Mouse (Mus musculus) liver, embryonic 14.5 days (tissue): ENCODE results near the gene Klra6.

Experiments used
- CTCF ChIP-seq: IDR thresholded peaks from 2 replicates; pipeline ENCODE4 v1.5.1; 2016; ENCODE audit warnings: antibody characterized with exemption, low read depth, control low read depth
- EP300 ChIP-seq: IDR thresholded peaks from 2 replicates; pipeline ENCODE4 v1.6.1; 2016; ENCODE audit warnings: antibody characterized with exemption, low read depth

DNA sequence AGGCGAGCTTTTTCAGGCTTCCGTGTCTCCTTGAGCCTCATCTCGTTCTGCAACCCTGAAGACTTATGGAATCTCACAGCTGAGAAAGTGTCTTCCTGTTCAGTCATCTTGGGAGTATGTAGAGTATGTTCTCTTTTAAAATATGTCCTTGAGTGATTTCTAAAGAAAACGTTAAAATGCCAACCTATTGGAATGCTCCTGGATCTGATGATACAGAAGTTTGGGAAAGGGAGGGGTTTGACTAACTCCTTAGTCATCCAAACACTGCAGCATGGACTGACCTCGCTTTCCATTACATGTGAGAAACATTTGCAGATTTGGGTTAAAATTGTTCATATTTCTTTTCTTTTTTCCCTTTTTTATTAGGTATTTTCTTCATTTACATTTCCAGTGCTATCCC is 38.4 kb upstream of the Klra6 start:
- TF ChIP-seq CTCF (no peak), EP300 (no peak)
